Mouse (Mus musculus) midbrain, embryonic 12.5 days (tissue): ENCODE measurements around the gene Osbpl2. TPM values are rescaled to one million over a fixed set of nuclear protein-coding genes. Genes with fewer than 3 reads are reported as not detected.

ENCODE experiments used
- ATAC-seq: fragments of 200-750 bp; cut with Nextera tagmentation; 2 replicates; pipeline ENCODE4 v1.8.0; 2017; ENCODE audit warnings: low read depth, moderate TSS enrichment, moderate library complexity; ENCODE audit not compliant: low FRiP score
- H3K27ac ChIP-seq: fragments of 300-500 bp; sonication (generic); replicated peaks from 2 replicates; pipeline ENCODE4 v1.5.1; 2016; ENCODE audit warnings: mild to moderate bottlenecking
- H3K27me3 ChIP-seq: fragments of 300-500 bp; sonication (generic); 2 replicates; pipeline ENCODE4 v1.6.1; 2016; ENCODE audit warnings: mild to moderate bottlenecking
- H3K36me3 ChIP-seq: fragments of 300-500 bp; sonication (generic); 2 replicates; pipeline ENCODE4 v1.6.1; 2016
- H3K4me1 ChIP-seq: fragments of 300-500 bp; sonication (generic); 2 replicates; pipeline ENCODE4 v1.6.1; 2016
- H3K4me2 ChIP-seq: fragments of 300-500 bp; sonication (generic); replicated peaks from 2 replicates; pipeline ENCODE4 v1.6.1; 2016; ENCODE audit warnings: mild to moderate bottlenecking, moderate library complexity
- H3K4me3 ChIP-seq: fragments of 300-500 bp; sonication (generic); 2 replicates; pipeline ENCODE4 v1.5.1; 2016; ENCODE audit warnings: mild to moderate bottlenecking
- H3K9ac ChIP-seq: fragments of 300-500 bp; sonication (generic); replicated peaks from 2 replicates; pipeline ENCODE4 v1.6.1; 2016; ENCODE audit warnings: mild to moderate bottlenecking, moderate library complexity
- H3K9me3 ChIP-seq: fragments of 300-500 bp; sonication (generic); 2 replicates; pipeline ENCODE4 v1.6.1; 2016; ENCODE audit warnings: mild to moderate bottlenecking
- whole genome bisulfite sequencing: fragments of 180-500 bp; shearing (Covaris S2); methylation state at CpG from one replicate; pipeline ENCODE4 v1.1.7; 2016; 5-methylcytosine and 5-hydroxymethylcytosine counted together
- polyA plus RNA-seq: library from polyadenylated mRNA; unstranded; fragments of >200 nt; fragmentation: Nextera tagmentation; extraction: Ambion mirVana; gene quantifications from 2 replicates; pipeline ENCODE4 v1.2.1, GENCODE M21; 2016

Gene Osbpl2
- polyA plus RNA-seq, 1 experiment from 2014 or later, result 52.8 TPM

DNA sequence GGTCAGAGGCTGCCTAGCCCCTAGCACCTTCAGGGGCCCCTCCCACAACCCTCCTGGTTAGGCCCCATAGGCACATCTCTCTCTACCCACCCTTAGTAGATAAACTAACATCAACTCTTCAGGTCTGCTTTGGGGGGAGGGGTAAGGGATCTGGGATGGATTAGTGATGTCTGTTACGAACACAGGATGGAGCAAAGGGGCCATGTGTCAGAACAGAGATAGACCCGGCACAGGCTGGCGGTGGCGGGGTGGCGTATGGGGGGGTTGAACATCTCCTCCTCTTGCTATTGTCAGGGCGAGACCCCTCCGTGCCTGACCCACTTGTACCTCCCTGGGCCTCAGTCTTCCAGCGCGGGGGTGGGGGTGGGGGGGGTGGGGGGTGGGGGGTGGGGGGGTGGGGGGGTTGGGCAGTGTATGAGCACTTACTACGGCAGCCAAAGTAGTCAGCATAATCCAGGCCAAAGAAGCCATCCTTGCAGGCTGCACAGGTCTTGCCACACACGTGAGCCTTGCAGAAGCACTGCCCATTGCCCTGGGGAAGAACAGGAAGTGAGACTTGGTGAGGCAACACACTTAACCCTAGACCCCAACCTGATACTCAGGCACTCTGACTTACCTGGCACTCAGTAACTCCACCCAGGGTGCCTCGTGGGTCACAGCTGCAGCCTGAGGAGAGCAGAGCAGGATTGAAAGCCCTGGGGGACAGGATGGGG lies 77.7 kb downstream of the Osbpl2 start:
- H3K27me3 ChIP-seq, result no peaks in the 10 kb centered on the region
- H3K4me3 ChIP-seq, result no peak overlapping the region
- no peaks in the 10 kb centered on the region for H3K9me3 ChIP-seq
- H3K27ac ChIP-seq, result no peak overlapping the region
- H3K36me3 ChIP-seq, result no peaks in the 10 kb centered on the region
- no peak overlapping the region for H3K9ac ChIP-seq
- no peak overlapping the region for H3K4me2 ChIP-seq
- no peak for ATAC-seq
- H3K4me1 ChIP-seq, result peaks cover 4% of the 10 kb centered on the region; the same call in 1 of the 2 replicates
- 87% methylated on average over 9 of the region's 12 CpGs for WGBS

DNA sequence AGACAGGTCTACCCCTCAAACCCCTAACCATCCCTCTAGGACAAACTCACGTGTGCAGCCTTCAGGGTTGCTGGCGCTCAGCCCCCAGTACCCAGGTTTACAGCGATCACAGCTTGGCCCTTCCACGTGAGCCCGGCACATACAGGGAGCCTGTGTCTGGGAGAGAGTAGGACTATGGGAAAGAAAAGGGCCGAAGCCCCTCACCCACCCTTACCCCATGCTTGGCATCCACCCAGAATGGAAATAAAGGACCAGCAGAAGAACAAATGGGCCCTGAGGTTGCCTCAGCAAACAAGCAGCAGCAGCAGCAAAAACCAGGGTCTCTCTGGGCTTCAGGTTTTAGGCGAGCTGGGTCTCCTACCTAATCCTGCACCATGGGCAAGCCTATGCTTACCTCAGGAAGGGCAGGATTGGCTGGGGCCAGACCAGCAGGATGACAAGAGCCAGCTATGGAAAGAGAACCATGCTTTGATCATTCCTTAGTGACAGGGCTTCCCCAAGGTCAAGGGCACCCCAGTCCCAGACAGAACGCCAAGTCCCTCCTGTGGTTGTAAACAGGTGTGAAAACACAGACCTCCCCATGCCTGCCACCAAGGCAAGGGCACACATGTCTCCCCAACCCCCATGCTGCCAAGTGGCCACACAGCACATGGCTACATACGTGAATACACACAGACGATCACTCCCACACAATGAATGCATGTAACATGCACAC lies 78.4 kb downstream of the Osbpl2 start:
- H3K9ac ChIP-seq, result no peak overlapping the region
- no peaks in the 10 kb centered on the region for H3K27me3 ChIP-seq
- H3K4me2 ChIP-seq, result no peak overlapping the region
- H3K9me3 ChIP-seq, result no peaks in the 10 kb centered on the region
- H3K36me3 ChIP-seq, result no peaks in the 10 kb centered on the region
- no peak overlapping the region for H3K27ac ChIP-seq
- peaks cover 4% of the 10 kb centered on the region; the same call in 1 of the 2 replicates for H3K4me1 ChIP-seq
- H3K4me3 ChIP-seq, result no peak overlapping the region
- ATAC-seq, result no peak
- 82% methylated on average over 10 of the region's 10 CpGs for WGBS

DNA sequence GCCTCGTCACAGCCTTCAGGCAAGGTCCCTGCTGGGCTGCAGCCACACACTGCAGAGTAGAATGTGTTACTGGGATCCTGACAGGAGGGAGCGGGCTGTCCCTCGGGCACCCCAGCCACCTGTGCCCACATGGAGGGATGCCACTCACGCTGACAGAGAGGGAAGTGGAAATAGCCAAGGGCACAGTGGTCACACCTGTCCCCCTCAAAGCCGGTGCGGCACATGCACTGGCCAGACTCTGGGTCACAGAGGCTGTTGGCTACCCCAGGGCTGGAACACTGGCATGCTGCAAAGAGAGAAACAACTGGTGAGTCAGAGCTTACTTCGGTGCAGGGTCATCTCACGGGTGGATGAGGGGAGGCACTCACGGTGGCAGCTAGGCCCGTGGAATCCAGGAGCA lies 79.7 kb downstream of the Osbpl2 start:
- H3K36me3 ChIP-seq, result no peaks in the 10 kb centered on the region
- peaks cover 4% of the 10 kb centered on the region; the same call in 1 of the 2 replicates for H3K4me1 ChIP-seq
- H3K27me3 ChIP-seq, result no peaks in the 10 kb centered on the region
- no peak overlapping the region for H3K4me2 ChIP-seq
- no peak for ATAC-seq
- H3K9ac ChIP-seq, result no peak overlapping the region
- H3K27ac ChIP-seq, result no peak overlapping the region
- 88% methylated on average over 10 of the region's 10 CpGs for WGBS
- H3K4me3 ChIP-seq, result no peak overlapping the region
- H3K9me3 ChIP-seq, result no peaks in the 10 kb centered on the region

DNA sequence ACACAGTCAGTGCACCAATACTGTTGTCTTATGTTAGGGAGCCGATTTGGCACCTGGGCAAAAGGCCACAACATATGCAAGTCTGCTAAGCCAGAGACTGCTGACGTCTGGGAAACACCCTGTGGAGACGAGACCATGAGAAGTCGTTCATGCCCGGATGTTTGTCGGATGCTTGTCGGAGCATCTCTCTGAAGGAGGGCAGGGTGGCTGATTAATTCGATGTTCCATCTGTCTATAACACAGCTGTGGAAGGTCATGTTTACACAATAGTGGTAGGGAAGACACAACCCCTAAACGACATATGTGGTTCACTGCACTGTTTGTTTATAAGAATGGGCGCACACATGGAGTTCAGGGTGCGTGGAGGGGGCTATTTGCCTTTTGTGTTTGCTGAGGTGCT lies 81.6 kb downstream of the Osbpl2 start:
- no peak for ATAC-seq
- Histone ChIP-seq H3K27me3 (no peaks in the 10 kb centered on the region), H3K9ac (no peak overlapping the region), H3K9me3 (no peaks in the 10 kb centered on the region), H3K4me2 (no peak overlapping the region), H3K36me3 (no peaks in the 10 kb centered on the region), H3K4me3 (no peak overlapping the region), H3K27ac (no peak overlapping the region), H3K4me1 (peaks cover 4% of the 10 kb centered on the region; the same call in 1 of the 2 replicates)
- WGBS, result 61% methylated on average over 11 of the region's 11 CpGs

DNA sequence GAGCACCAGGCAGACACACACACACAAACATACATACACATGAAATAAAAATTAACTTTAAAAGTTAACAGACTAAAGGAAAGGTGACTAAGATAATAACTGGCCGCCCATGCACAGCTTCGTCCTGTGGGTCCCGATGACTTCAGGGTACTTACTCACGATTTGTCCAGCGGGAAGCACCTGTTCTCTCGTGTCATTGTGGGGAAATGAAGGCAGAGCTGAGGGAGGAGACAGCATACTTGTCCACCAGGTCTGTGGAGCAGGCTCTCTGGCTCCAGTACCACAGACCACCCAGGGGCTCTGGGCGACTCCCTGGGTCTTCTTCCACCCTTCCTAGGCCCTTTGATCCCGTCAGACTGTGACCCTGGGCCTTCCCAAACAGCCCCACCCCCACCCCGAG lies 82.2 kb downstream of the Osbpl2 start:
- WGBS, result 76% methylated on average over 9 of the region's 9 CpGs
- no peak overlapping the region for H3K9ac ChIP-seq
- ATAC-seq, result no peak
- no peak overlapping the region for H3K4me3 ChIP-seq
- H3K27me3 ChIP-seq, result no peaks in the 10 kb centered on the region
- H3K36me3 ChIP-seq, result no peaks in the 10 kb centered on the region
- H3K4me2 ChIP-seq, result no peak overlapping the region
- H3K4me1 ChIP-seq, result peaks cover 4% of the 10 kb centered on the region; the same call in 1 of the 2 replicates
- H3K27ac ChIP-seq, result no peak overlapping the region
- no peaks in the 10 kb centered on the region for H3K9me3 ChIP-seq

DNA sequence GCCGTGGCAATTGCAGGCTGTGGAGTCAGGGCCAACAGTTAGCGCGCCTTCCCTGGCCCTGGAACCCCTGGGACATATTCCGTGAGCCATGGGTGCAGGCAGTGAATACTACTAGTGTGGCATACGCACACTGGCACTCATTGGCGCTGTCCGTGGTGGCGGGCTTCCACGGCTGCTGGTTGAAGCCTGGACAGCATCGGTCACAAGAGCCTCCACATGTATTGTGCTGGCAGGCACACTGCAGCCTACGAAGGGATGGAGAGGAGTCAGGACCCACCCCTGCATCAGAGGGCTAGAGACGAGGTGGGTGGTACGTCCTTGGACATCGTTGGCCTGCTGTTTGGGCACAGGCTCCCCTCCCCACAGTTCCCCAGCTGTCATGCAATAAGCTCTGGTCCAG lies 83.2 kb downstream of the Osbpl2 start:
- H3K4me2 ChIP-seq, result no peak overlapping the region
- no peak overlapping the region for H3K27ac ChIP-seq
- no peaks in the 10 kb centered on the region for H3K27me3 ChIP-seq
- no peak overlapping the region for H3K9ac ChIP-seq
- no peak overlapping the region for H3K4me3 ChIP-seq
- H3K36me3 ChIP-seq, result no peaks in the 10 kb centered on the region
- no peaks in the 10 kb centered on the region for H3K9me3 ChIP-seq
- peaks cover 4% of the 10 kb centered on the region; the same call in 1 of the 2 replicates for H3K4me1 ChIP-seq
- 89% methylated on average over 14 of the region's 14 CpGs for WGBS
- no peak for ATAC-seq

DNA sequence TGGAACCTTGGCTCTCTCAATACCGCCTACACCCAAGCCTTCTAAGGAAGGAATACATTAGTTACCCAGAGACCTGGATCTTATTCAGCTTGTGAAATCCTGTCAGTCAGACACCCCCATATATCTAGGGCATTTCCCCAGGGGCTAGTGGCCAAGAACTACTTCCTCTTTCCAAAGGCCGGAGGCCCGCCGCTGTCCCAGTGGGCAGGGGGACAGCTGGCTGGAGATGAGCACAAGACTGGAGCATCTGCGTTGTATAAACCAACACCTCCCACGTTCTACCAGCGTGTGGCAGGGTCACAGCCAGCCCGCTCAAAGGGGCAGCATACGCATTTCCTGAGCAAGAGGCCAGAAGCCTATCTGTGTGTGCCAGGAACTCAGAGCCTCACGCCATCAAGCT lies 83.7 kb downstream of the Osbpl2 start:
- WGBS, result 79% methylated on average over 10 of the region's 10 CpGs
- Histone ChIP-seq H3K27me3 (no peaks in the 10 kb centered on the region), H3K9me3 (no peaks in the 10 kb centered on the region), H3K4me1 (0 out of 2 replicates have a peak, but pooled peaks cover under 1% of the 10 kb centered on the region), H3K4me3 (no peak overlapping the region), H3K9ac (no peak overlapping the region), H3K36me3 (no peaks in the 10 kb centered on the region), H3K4me2 (no peak overlapping the region), H3K27ac (no peak overlapping the region)
- ATAC-seq, result no peak

DNA sequence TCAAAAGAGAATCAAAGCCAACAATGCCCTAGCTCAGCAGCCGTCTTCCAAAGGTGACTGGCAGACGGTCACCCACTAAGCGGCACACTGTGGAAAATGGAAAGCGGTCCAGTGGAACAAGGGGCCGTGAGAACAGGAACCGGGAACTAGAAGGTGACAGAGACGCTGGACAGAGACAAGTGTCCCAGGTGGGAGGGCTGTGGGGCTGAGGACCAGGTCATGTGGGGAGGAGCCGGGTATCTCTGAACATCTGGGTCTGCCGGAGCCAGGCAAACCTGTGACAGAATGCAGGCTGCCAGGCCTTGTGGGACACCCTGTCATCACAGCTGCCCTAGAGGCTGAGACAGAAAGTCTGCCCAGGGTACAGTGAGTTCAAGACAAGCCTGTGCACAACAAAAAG lies 85.4 kb downstream of the Osbpl2 start:
- H3K27ac ChIP-seq, result peak overlapping the region; percentile 11; the same call in 1 of the 2 replicates
- H3K9ac ChIP-seq, result no peak overlapping the region
- no peaks in the 10 kb centered on the region for H3K4me1 ChIP-seq
- no peak overlapping the region for H3K4me3 ChIP-seq
- WGBS, result 91% methylated on average over 9 of the region's 9 CpGs
- ATAC-seq, result no peak
- no peaks in the 10 kb centered on the region for H3K9me3 ChIP-seq
- H3K4me2 ChIP-seq, result no peak overlapping the region
- no peaks in the 10 kb centered on the region for H3K27me3 ChIP-seq
- no peaks in the 10 kb centered on the region for H3K36me3 ChIP-seq

DNA sequence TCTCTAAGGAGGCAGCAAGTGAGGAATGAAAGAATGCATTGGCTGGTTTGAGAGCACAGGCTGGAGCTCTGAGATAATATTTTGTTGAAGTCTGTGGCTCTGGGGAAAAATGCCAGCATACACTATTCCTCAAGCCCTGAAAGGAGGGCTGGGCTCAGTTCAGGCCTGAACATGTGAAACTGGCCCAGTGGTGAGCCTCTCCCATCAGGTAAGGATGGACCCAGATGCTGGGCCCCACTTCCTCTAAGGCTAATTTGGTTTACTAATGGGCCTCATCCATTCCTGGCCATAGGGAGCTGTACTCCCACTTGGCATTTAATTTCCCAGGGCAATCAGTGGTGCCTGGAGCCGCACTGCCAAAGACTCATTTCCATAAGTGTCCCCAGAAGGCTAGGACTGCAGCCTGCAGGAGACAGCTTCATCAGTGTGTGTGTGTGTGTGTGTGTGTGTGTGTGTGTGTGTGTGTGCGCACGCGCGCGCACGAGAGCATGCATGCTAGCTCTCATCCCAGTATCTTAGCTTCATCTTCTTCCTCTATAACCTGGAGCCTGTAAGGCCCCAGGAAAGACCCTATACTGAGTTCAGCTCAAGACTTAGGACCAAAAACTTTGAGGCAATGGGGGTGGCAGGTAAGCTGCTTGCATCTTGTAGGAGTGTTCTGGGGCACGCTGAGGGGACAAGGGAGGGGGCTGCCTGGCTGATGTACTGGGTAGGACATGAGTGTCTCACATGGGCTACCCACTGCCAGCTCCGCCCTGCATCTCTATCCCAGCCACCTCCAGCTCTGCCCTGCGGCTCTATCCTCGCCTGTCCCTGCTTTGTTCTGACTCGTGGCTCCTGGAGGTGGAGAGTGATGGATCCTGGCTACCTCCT lies 86.2 kb downstream of the Osbpl2 start:
- H3K9ac ChIP-seq, result no peak overlapping the region
- no peaks in the 10 kb centered on the region for H3K36me3 ChIP-seq
- peak overlapping the region; percentile 31; the same call in 1 of the 2 replicates for H3K27ac ChIP-seq
- no peak overlapping the region for H3K4me3 ChIP-seq
- no peaks in the 10 kb centered on the region for H3K4me1 ChIP-seq
- 84% methylated on average over 12 of the region's 12 CpGs for WGBS
- no peaks in the 10 kb centered on the region for H3K27me3 ChIP-seq
- peak; percentile 69 for ATAC-seq
- no peak overlapping the region for H3K4me2 ChIP-seq
- no peaks in the 10 kb centered on the region for H3K9me3 ChIP-seq

DNA sequence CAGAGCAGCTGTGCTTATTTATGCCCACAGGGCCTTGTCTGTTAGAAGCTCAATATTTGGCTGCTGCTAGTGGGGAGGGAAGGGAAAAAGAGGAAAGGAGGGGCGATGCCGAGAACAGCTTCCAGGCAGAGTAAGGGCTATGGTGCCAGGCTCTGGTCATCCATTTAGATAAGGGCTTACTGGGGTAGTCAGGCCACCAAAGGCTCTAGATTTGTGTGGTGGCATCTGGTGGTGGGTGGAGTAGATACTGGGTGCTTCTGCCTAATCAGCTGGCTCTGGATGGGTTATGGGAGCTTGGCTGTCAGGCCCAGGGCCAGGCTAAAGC lies 86.8 kb downstream of the Osbpl2 start:
- H3K9ac ChIP-seq, result no peak overlapping the region
- no peak overlapping the region for H3K4me2 ChIP-seq
- H3K4me3 ChIP-seq, result no peak overlapping the region
- no peaks in the 10 kb centered on the region for H3K27me3 ChIP-seq
- H3K4me1 ChIP-seq, result no peaks in the 10 kb centered on the region
- no peaks in the 10 kb centered on the region for H3K36me3 ChIP-seq
- ATAC-seq, result no peak
- H3K27ac ChIP-seq, result peak overlapping the region; percentile 31; the same call in 1 of the 2 replicates
- 93% methylated on average over 2 of the region's 2 CpGs for WGBS
- no peaks in the 10 kb centered on the region for H3K9me3 ChIP-seq

DNA sequence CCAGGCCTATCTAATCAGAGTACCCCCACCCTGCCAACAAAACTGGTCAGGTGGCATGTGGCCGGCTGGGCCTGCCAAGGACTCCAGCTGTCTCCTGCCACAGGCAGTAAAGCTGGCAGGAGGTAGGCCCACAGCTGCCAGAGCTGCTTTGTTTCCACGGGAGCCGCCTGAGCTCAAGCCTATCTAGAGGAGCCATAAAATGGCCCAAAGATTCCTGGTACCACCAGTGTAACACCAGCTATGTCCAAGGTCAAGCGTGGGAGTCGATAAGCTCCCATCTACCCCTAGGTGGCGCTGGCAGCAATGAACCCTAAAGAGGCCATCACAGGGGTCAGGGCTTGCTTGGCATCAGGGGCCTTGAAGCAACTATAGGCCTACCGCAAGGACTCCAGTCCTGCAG lies 88.7 kb downstream of the Osbpl2 start:
- ATAC-seq, result no peak
- H3K9ac ChIP-seq, result no peak overlapping the region
- H3K36me3 ChIP-seq, result no peaks in the 10 kb centered on the region
- WGBS, result 67% methylated on average over 7 of the region's 7 CpGs
- no peak overlapping the region for H3K4me2 ChIP-seq
- H3K9me3 ChIP-seq, result no peaks in the 10 kb centered on the region
- no peak overlapping the region for H3K27ac ChIP-seq
- H3K4me1 ChIP-seq, result no peaks in the 10 kb centered on the region
- no peak overlapping the region for H3K4me3 ChIP-seq
- H3K27me3 ChIP-seq, result no peaks in the 10 kb centered on the region

DNA sequence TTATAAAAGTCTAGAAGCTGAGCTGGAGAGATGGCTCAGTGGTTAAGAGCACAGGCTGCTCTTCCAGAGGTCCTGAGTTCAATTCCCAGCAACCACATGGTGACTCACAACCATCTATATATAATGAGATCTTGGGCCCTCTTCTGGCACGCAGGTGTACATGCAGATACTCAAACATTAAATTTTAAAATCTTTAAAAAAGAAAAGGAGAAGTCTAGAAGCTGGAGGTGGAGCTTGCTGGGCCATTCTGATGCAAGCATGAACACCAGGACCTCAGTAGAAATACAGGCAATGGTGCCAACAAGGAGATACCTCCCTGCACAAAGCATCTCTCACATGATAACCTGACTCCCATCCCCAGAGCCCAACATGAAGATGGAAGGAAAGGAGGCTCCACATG lies 89.9 kb downstream of the Osbpl2 start:
- no peak for ATAC-seq
- H3K27ac ChIP-seq, result no peak overlapping the region
- no peaks in the 10 kb centered on the region for H3K36me3 ChIP-seq
- 72% methylated on average over 1 of the region's 1 CpGs for whole genome bisulfite sequencing
- H3K4me1 ChIP-seq, result no peaks in the 10 kb centered on the region
- H3K4me3 ChIP-seq, result no peak overlapping the region
- H3K9me3 ChIP-seq, result no peaks in the 10 kb centered on the region
- no peaks in the 10 kb centered on the region for H3K27me3 ChIP-seq
- H3K9ac ChIP-seq, result no peak overlapping the region
- no peak overlapping the region for H3K4me2 ChIP-seq
